Mouse (Mus musculus) MEL (cell line): ENCODE measurements at regions not wholly inside any gene's neighbourhood (a gene's known extent, or its start where the extent isn't known, plus 50 kb on each side); places are given as distances from the start of the nearest gene placed in this dataset.

Source experiments
- KAT2A ChIP-seq: conservative IDR thresholded peaks from 2 replicates; pipeline ENCODE4 v1.6.1; 2012; ENCODE audit warnings: low read depth, low read length, improper control_type of control experiment, inconsistent platforms
- POLR2A ChIP-seq, 2 experiments: IDR thresholded peaks; 2 replicates each; pipeline ENCODE4 v1.6.1; 2011 to 2012; ENCODE audit warnings: low read length in 2 of 2, mild to moderate bottlenecking in 2 of 2, control low read depth in 1 of 2, improper control_type of control experiment in 1 of 2, low read depth in 1 of 2, moderate library complexity in 1 of 2; ENCODE audit not compliant: control insufficient read depth in 1 of 2, insufficient read depth in 1 of 2, poor library complexity in 1 of 2
- SIN3A ChIP-seq: IDR thresholded peaks from 2 replicates; pipeline ENCODE4 v1.6.1; 2012; ENCODE audit warnings: low read length, improper control_type of control experiment, inconsistent platforms
- USF1 ChIP-seq: IDR thresholded peaks from 2 replicates; pipeline ENCODE4 v1.6.1; 2014; ENCODE audit warnings: low read depth, mild to moderate bottlenecking, inconsistent platforms, low read length, improper control_type of control experiment, moderate library complexity
- ZMIZ1 ChIP-seq: IDR thresholded peaks from 2 replicates; pipeline ENCODE4 v1.6.1; 2012; ENCODE audit warnings: low read depth, mild to moderate bottlenecking, inconsistent platforms, low read length, improper control_type of control experiment, moderate library complexity

DNA sequence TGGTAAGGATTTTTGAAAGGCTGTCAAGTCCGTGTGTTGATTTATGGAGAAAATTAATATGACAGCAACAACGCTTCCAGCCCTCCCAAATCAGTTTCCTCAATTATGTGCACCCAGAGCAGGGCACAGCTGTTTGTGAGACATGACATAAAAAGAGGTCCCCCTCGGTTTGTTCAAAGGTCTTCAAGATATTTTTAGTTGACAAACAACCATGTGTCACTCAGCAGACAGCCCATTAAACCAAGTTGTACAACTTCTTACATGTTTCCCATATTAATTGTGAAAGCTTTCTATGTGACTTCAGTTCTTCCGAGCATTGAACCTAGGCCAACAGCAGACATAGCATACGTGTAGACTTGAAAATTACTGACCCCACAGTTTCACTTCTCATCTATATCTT is 131.5 kb upstream of the Cdh5 start:
- TF ChIP-seq ZMIZ1 (no peak), USF1 (no peak), SIN3A (no peak), POLR2A (IDR thresholded peaks at IDR 0.05; ENCODE audit: control insufficient read depth in 1 of 2, insufficient read depth in 1 of 2, low read depth in 1 of 2, low read length in 2 of 2, poor library complexity in 1 of 2) (no peak), KAT2A (no peak)
